Mouse (Mus musculus) bone marrow, adult 2 months (tissue): Measurements from ENCODE around the gene Parp8. TPM values are rescaled to one million over a fixed set of nuclear protein-coding genes. Genes with fewer than 3 reads are reported as not detected.

Experiments used
- H3K27ac ChIP-seq: fragments of 200-500 bp; 2 replicates; pipeline ENCODE4 v1.5.1; 2012; ENCODE audit warnings: low read depth, mild to moderate bottlenecking, control low read depth, inconsistent platforms, low read length; ENCODE audit not compliant: control insufficient read depth, poor library complexity, insufficient read depth
- H3K4me1 ChIP-seq: fragments of 200-500 bp; 2 replicates; pipeline ENCODE4 v1.6.1; 2011; ENCODE audit warnings: low read length; ENCODE audit not compliant: control insufficient read depth, insufficient read depth
- H3K4me3 ChIP-seq: fragments of 200-500 bp; replicated peaks from 2 replicates; pipeline ENCODE3; 2011; ENCODE audit warnings: mild to moderate bottlenecking, low read depth, low read length, control low read depth; ENCODE audit not compliant: control insufficient read depth
- CTCF ChIP-seq: fragments of 200-500 bp; IDR thresholded peaks from 2 replicates; pipeline ENCODE4 v1.5.1; 2011; ENCODE audit warnings: low read length, control low read depth; ENCODE audit not compliant: control insufficient read depth, insufficient read depth
- POLR2A ChIP-seq: fragments of 200-500 bp; IDR thresholded peaks from 2 replicates; pipeline ENCODE4 v1.6.1; 2011; ENCODE audit warnings: low read depth, mild to moderate bottlenecking, control low read depth, low read length, borderline replicate concordance; ENCODE audit not compliant: control insufficient read depth
- WGBS: fragments of 180-500 bp; shearing (Covaris S2); methylation state at CpG from one replicate; pipeline ENCODE4 v1.1.7; 2018; 5-methylcytosine and 5-hydroxymethylcytosine counted together
- polyA plus RNA-seq: library from polyadenylated mRNA; stranded (reverse); fragments of >200 nt; gene quantifications from 2 replicates; pipeline ENCODE4 v1.2.4, GENCODE M21; 2011; ENCODE audit warnings: low replicate concordance; ENCODE audit not compliant: missing spikeins, insufficient read depth, insufficient read length

Parp8 gene
- polyA plus RNA-seq, 1 experiment = 31.9 TPM

- TF ChIP-seq POLR2A (no peak), CTCF (no peak)
- Histone ChIP-seq H3K27ac (peak overlapping the region; percentile 76; the same call in 1 of the 2 replicates), H3K4me1 (peaks cover 9% of the 10 kb centered on the region; the same call in 1 of the 2 replicates), H3K4me3 (no peak overlapping the region)
- WGBS = 38% methylated on average over 5 of the region's 5 CpGs
These were observed 10.9 kb upstream of the Parp8 start for GRCm38 (mm10) chr13:117036277-117036676.

DNA sequence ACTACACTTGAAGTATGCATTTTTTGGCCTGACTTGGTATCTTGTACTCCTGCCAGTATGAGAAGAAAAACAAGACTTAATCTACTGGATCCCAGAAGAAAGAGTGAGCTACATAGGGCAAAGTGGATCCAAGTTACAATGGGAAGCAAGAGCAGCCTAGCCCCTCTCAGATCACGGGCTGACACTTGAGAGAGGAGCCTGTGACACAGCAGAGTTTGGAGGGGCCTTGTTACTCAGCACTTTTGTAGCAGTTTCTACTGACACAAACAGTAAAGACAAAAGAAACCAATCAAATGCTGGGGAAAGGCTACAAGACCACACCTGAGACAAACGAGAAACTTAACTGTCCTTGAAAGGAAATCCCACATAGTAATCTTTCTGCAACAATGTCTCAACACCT, 9.8 kb upstream of the Parp8 start:
- H3K27ac ChIP-seq = peak overlapping the region; percentile 46
- peaks cover 9% of the 10 kb centered on the region; the same call in 1 of the 2 replicates for H3K4me1 ChIP-seq
- WGBS = 7% methylated on average over 2 of the region's 2 CpGs

DNA sequence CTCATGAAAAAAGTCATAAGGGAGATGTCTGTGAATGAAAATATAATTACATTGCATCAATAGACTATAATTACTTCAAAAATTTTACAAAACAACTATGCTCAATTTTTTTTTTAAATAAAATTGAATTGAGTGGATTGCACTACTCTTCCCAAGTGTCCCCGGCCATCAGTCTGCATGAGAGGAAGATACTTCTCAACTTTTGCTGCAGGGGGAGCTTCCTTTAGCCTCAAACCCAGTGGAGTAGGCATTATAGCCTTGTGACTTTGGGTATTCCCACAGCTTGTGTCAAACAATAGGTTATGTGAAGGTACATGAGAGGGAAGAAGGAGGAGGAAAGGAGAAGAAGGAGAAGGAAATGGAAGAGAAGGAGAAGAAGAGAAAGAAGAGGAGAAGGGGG, 9.3 kb upstream of the Parp8 start:
- TF ChIP-seq POLR2A (no peak), CTCF (no peak)
- no peak overlapping the region; the same call in 1 of the 2 replicates for H3K27ac ChIP-seq
- WGBS = 15% methylated on average over 1 of the region's 1 CpGs
- H3K4me1 ChIP-seq = peaks cover 9% of the 10 kb centered on the region; the same call in 1 of the 2 replicates
- no peak overlapping the region for H3K4me3 ChIP-seq

More for the DNA sequence above, 9.8 kb upstream of the Parp8 start:
- TF ChIP-seq CTCF = no peak
- H3K4me3 ChIP-seq = no peak overlapping the region

- no peak for TF ChIP-seq POLR2A
- TF ChIP-seq CTCF = no peak
- WGBS = 9% methylated on average over 5 of the region's 5 CpGs
- H3K4me1 ChIP-seq = peaks cover 9% of the 10 kb centered on the region; the same call in 1 of the 2 replicates
- H3K4me3 ChIP-seq = peak overlapping the region; percentile 58
- peak overlapping the region; percentile 88 for H3K27ac ChIP-seq
These were observed 8.5 kb upstream of the Parp8 start for GRCm38 (mm10) chr13:117033676-117034308.

DNA sequence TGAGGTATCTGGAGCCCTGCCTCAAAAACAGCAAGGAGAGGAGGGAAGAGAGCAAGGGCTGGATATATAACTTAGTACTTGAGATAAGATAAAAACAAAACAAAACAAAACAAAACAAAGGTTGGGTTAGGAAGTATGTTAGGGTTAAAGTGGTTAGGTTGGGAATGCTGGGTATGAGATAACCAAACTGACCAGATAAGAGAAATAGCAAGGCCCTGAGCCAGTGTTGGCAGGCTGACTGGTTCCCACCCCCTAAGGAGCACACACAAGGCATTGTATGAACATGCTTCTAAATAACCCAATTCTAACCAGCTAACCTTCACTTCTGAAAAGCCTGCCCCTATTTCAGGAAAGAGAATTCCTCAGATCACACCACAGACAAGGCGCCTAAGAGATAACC, 7.1 kb upstream of the Parp8 start:
- WGBS = 63% methylated on average over 1 of the region's 1 CpGs
- peak overlapping the region; percentile 59 for H3K4me3 ChIP-seq
- TF ChIP-seq POLR2A (no peak), CTCF (no peak)
- peaks cover 9% of the 10 kb centered on the region; the same call in 1 of the 2 replicates for H3K4me1 ChIP-seq
- H3K27ac ChIP-seq = peak overlapping the region; percentile 7; the same call in 1 of the 2 replicates

- H3K4me1 ChIP-seq = peaks cover 9% of the 10 kb centered on the region; the same call in 1 of the 2 replicates
These were observed 6.2 kb upstream of the Parp8 start for GRCm38 (mm10) chr13:117031546-117031945.

GRCm38 (mm10) chr13:117028221-117028620, 2.9 kb upstream of the Parp8 start:
- TF ChIP-seq CTCF (no peak), POLR2A (no peak)
- Histone ChIP-seq H3K4me3 (no peak overlapping the region), H3K27ac (no peak overlapping the region), H3K4me1 (peaks cover 5% of the 10 kb centered on the region; the same call in 1 of the 2 replicates)
- 23% methylated on average over 5 of the region's 5 CpGs for WGBS

More at GRCm38 (mm10) chr13:117031546-117031945, 6.2 kb upstream of the Parp8 start:
- Histone ChIP-seq H3K4me3 (peak overlapping the region; percentile 43), H3K27ac (peak overlapping the region; percentile 7; the same call in 1 of the 2 replicates)
- 12% methylated on average over 6 of the region's 6 CpGs for WGBS
- no peak for TF ChIP-seq POLR2A
- no peak for TF ChIP-seq CTCF

GRCm38 (mm10) chr13:117027336-117027735, 2.0 kb upstream of the Parp8 start:
- WGBS = 75% methylated on average over 9 of the region's 9 CpGs
- H3K4me1 ChIP-seq = peaks cover 4% of the 10 kb centered on the region; the same call in 1 of the 2 replicates
- H3K27ac ChIP-seq = no peak overlapping the region
- H3K4me3 ChIP-seq = no peak overlapping the region
- TF ChIP-seq POLR2A (no peak), CTCF (no peak)
